Mouse (Mus musculus): ENCODE results near the gene Galnt7.

The Galnt7 gene

GRCm38 (mm10) chr8:57652456-57653055 is at the start of gene Galnt7:
Gene Galnt7 (minus strand): TSS chr8:57653032.
- peak; percentile 59 for DNase-seq (ENCODE audit: low spot score)

GRCm38 (mm10) chr8:57688633-57689032 is 35.8 kb upstream of the Galnt7 start:
- no peak for DNase-seq (ENCODE audit: low spot score)

GRCm38 (mm10) chr8:57685803-57686202 is 33.0 kb upstream of the Galnt7 start:
- no peak for DNase-seq (ENCODE audit: low spot score)

GRCm38 (mm10) chr8:57680044-57680443 is 27.2 kb upstream of the Galnt7 start:
- DNase-seq (ENCODE audit: low spot score): no peak

GRCm38 (mm10) chr8:57664121-57664520 is 11.3 kb upstream of the Galnt7 start:
- DNase-seq (ENCODE audit: low spot score): no peak

GRCm38 (mm10) chr8:57660019-57660418 is 7.2 kb upstream of the Galnt7 start:
- no peak for DNase-seq (ENCODE audit: low spot score)

GRCm38 (mm10) chr8:57656446-57656845 is 3.6 kb upstream of the Galnt7 start:
- no peak for DNase-seq (ENCODE audit: low spot score)

- DNase-seq (ENCODE audit: low spot score): no peak
These were observed 1.3 kb upstream of the Galnt7 start for GRCm38 (mm10) chr8:57654146-57654545.

GRCm38 (mm10) chr8:57653768-57654125 is 915 bp upstream of the Galnt7 start:
- DNase-seq (ENCODE audit: low spot score): no peak

GRCm38 (mm10) chr8:57653056-57653767 is 380 bp upstream of the Galnt7 start:
- peak; percentile 11 for DNase-seq (ENCODE audit: low spot score)

GRCm38 (mm10) chr8:57651689-57652455 is 960 bp downstream of the Galnt7 start:
- DNase-seq (ENCODE audit: low spot score): peak; percentile 62

GRCm38 (mm10) chr8:57651357-57651688 is 1.5 kb downstream of the Galnt7 start:
- no peak for DNase-seq (ENCODE audit: low spot score)

GRCm38 (mm10) chr8:57650216-57650615 is 2.6 kb downstream of the Galnt7 start:
- DNase-seq (ENCODE audit: low spot score): no peak

- DNase-seq (ENCODE audit: low spot score): peak; percentile 3
These were observed 5.3 kb downstream of the Galnt7 start for GRCm38 (mm10) chr8:57647566-57647965.

- DNase-seq (ENCODE audit: low spot score): no peak
These were observed 8.6 kb downstream of the Galnt7 start for GRCm38 (mm10) chr8:57644281-57644680.

- DNase-seq (ENCODE audit: low spot score): no peak
These were observed 10.1 kb downstream of the Galnt7 start for GRCm38 (mm10) chr8:57642722-57643121.

GRCm38 (mm10) chr8:57638925-57639324 is 13.9 kb downstream of the Galnt7 start:
- no peak for DNase-seq (ENCODE audit: low spot score)

- no peak for DNase-seq (ENCODE audit: low spot score)
These were observed 15.1 kb downstream of the Galnt7 start for GRCm38 (mm10) chr8:57637599-57638280.

GRCm38 (mm10) chr8:57636698-57637097 is 16.1 kb downstream of the Galnt7 start:
- no peak for DNase-seq (ENCODE audit: low spot score)

GRCm38 (mm10) chr8:57636281-57636680 is 16.6 kb downstream of the Galnt7 start:
- no peak for DNase-seq (ENCODE audit: low spot score)

- no peak for DNase-seq (ENCODE audit: low spot score)
These were observed 21.1 kb downstream of the Galnt7 start for GRCm38 (mm10) chr8:57631780-57632179.

GRCm38 (mm10) chr8:57630148-57630547 is 22.7 kb downstream of the Galnt7 start:
- DNase-seq (ENCODE audit: low spot score): no peak
